In genomic region chr7:142278183-142278582, GRCm38 (mm10) we compare ENCODE assay signal across 8 mouse cellular contexts. TPM values are rescaled to one million over a fixed set of nuclear protein-coding genes. Genes with fewer than 3 reads are reported as not detected.
DNase-seq lines count a peak whose midpoint lies in the region; ATAC-seq lines count a peak whose summit lies in the region.
"Not testable (repeated sequence)": the region's sequence is repeated elsewhere in the genome, so short reads cannot be mapped to it uniquely, and the experiment has no call there.
"Had no signal": no experiment of that assay in that cellular context is flagged by ENCODE, and none has a peak within 500 bp of the region (broad histone marks: within the 10 kb centered on the region; RNA-seq: fewer than 3 reads in every experiment).

No protein-coding gene starts in this region.

- not testable (repeated sequence) for H3K27ac ChIP-seq in intestine, embryonic 15.5 days; midbrain, embryonic 11.5 days (ENCODE audit: low read depth, low read length)

- WGBS in intestine, embryonic 15.5 days, result 0% methylated on average over 3 of the region's 3 CpGs
- 0% methylated on average over 3 of the region's 3 CpGs for WGBS in midbrain, embryonic 11.5 days

- not testable (repeated sequence) for H3K9ac ChIP-seq in intestine, embryonic 15.5 days; midbrain, embryonic 11.5 days (ENCODE audit: low read length)

- H3K4me2 ChIP-seq in intestine, embryonic 15.5 days (replicated peaks); midbrain, embryonic 11.5 days: not testable (repeated sequence)

- H3K27me3 ChIP-seq in intestine, embryonic 15.5 days (replicated peaks); midbrain, embryonic 11.5 days (ENCODE audit: control insufficient read depth, insufficient read depth, low read length): not testable (repeated sequence)

- H3K9me3 ChIP-seq in intestine, embryonic 15.5 days; midbrain, embryonic 11.5 days (ENCODE audit: control insufficient read depth, low read length): not testable (repeated sequence)

- not testable (repeated sequence) for H3K36me3 ChIP-seq in intestine, embryonic 15.5 days; midbrain, embryonic 11.5 days (ENCODE audit: control insufficient read depth, insufficient read depth, low read length)

- ATAC-seq in intestine, embryonic 15.5 days, result peak; percentile 75; the same call in 1 of the 2 replicates
- not testable (repeated sequence) for ATAC-seq in midbrain, embryonic 11.5 days (ENCODE audit: low FRiP score)

- H3K4me1 ChIP-seq in intestine, embryonic 15.5 days (replicated peaks); midbrain, embryonic 11.5 days (ENCODE audit: control insufficient read depth, insufficient read depth, low read length): not testable (repeated sequence)

- peak; percentile 47 for DNase-seq in T-cell, adult 2 months (ENCODE audit: low spot score)
- DNase-seq in cerebellum, postnatal 10 days, result peak; percentile 88 to 89
- peak; percentile 33 to 47 for DNase-seq in frontal cortex, postnatal 25 days (ENCODE audit: low spot score in 2 of 2)
- DNase-seq in left cerebral cortex, postnatal 25 days (ENCODE audit: low spot score in 2 of 2), result peak; percentile 58 to 66
- DNase-seq in midbrain, embryonic 11.5 days (ENCODE audit: low spot score, missing footprints), result peak; percentile 92
- DNase-seq in right cerebral cortex, postnatal 4 days, result peak; percentile 79

- H3K4me3 ChIP-seq in intestine, embryonic 15.5 days (replicated peaks); midbrain, embryonic 11.5 days (ENCODE audit: low read depth, low read length): not testable (repeated sequence)

- intact Hi-C loops in left cerebral cortex, postnatal 25 days (cut with DNase I), result not testable (repeated sequence)

RNA-seq across cellular contexts. Expression of gene Gm4559, which starts 4.0 kb away (rescaled TPM):
- not detected in 2 replicates for polyA plus RNA-seq in intestine, embryonic 15.5 days (2015; fragmentation: Nextera tagmentation; extraction: Ambion mirVana)
- not detected for total RNA-seq in left cerebral cortex, postnatal 25 days (2021)
- polyA plus RNA-seq in midbrain, embryonic 11.5 days (2014; fragmentation: Nextera tagmentation; extraction: Ambion mirVana), result not detected in 2 replicates
- polyA plus RNA-seq: forebrain, embryonic 15.5 days had no signal

RNA-seq across cellular contexts. Expression of gene Krtap5-1, which starts 18.7 kb away (rescaled TPM):
- not detected in 2 replicates for polyA plus RNA-seq in intestine, embryonic 15.5 days (2015; fragmentation: Nextera tagmentation; extraction: Ambion mirVana)
- total RNA-seq in left cerebral cortex, postnatal 25 days (2021), result not detected
- polyA plus RNA-seq in midbrain, embryonic 11.5 days (2014; fragmentation: Nextera tagmentation; extraction: Ambion mirVana), result not detected in 2 replicates
- polyA plus RNA-seq: forebrain, embryonic 15.5 days had no signal

RNA-seq across cellular contexts. Expression of gene Gm2431, which starts 20.0 kb away (rescaled TPM):
- polyA plus RNA-seq in intestine, embryonic 15.5 days (2015; fragmentation: Nextera tagmentation; extraction: Ambion mirVana), result not detected in 2 replicates
- total RNA-seq in left cerebral cortex, postnatal 25 days (2021), result not detected
- not detected in 2 replicates for polyA plus RNA-seq in midbrain, embryonic 11.5 days (2014; fragmentation: Nextera tagmentation; extraction: Ambion mirVana)
- polyA plus RNA-seq: forebrain, embryonic 15.5 days had no signal

RNA-seq across cellular contexts. Expression of gene Krtap5-4, which starts 25.2 kb away (rescaled TPM):
- polyA plus RNA-seq in intestine, embryonic 15.5 days (2015; fragmentation: Nextera tagmentation; extraction: Ambion mirVana), result not detected in 2 replicates
- total RNA-seq in left cerebral cortex, postnatal 25 days (2021), result not detected
- polyA plus RNA-seq in midbrain, embryonic 11.5 days (2014; fragmentation: Nextera tagmentation; extraction: Ambion mirVana), result not detected in 2 replicates
- polyA plus RNA-seq: forebrain, embryonic 15.5 days had no signal

RNA-seq across cellular contexts. Expression of gene Gm40460, which starts 37.3 kb away (rescaled TPM):
- not detected in 2 replicates for polyA plus RNA-seq in intestine, embryonic 15.5 days (2015; fragmentation: Nextera tagmentation; extraction: Ambion mirVana)
- not detected for total RNA-seq in left cerebral cortex, postnatal 25 days (2021)
- not detected in 2 replicates for polyA plus RNA-seq in midbrain, embryonic 11.5 days (2014; fragmentation: Nextera tagmentation; extraction: Ambion mirVana)
- polyA plus RNA-seq: forebrain, embryonic 15.5 days had no signal

Comparison
In these comparisons a context has a peak if more than half of its experiments do, and no peak if none do; other contexts are left out.
1. DNase-seq: peak in every context shown above with its lines; median percentile 92 in midbrain, embryonic 11.5 days; 88 in cerebellum, postnatal 10 days; 79 in right cerebral cortex, postnatal 4 days; 62 in left cerebral cortex, postnatal 25 days; 47 in T-cell, adult 2 months; 40 in frontal cortex, postnatal 25 days.